In the genomic region with DNA sequence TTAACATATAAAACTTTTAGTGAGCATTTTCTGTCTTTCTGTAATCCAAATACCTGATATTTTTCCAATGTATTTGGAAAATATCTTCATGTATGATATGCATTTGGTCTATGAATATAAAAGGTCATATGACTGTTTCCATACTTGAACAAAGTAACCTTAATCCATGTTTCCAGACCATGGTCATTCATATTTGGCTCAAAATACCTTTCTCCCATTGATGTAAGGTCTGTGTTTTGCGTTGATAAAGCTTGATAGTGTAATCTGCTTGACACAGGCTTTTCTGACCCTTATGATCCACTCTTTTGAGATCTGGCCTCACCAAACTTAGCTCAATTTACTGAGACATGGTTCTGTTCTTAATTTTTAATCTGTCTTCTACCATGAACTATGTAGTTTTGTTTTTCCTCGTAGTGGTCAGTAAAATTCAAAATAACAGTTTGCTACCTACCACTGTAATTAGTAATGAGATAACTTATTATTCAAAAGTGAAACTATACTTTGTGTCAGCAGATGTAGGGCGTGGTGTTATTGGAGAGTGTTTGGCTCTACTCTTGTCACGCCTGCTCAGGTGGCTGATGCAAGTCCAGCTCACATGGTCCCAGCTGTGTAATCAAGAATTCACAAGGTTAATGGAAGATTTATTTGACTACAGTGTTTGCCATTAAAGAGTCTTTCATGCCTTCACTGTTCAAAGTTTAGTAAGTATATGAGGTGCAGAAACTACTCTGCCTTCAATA, we compare ENCODE assay signal across 14 mouse cellular contexts. TPM values are rescaled to one million over a fixed set of nuclear protein-coding genes. Genes with fewer than 3 reads are reported as not detected.
DNase-seq lines count a peak whose midpoint lies in the region; ATAC-seq lines count a peak whose summit lies in the region.
"Had no signal": no experiment of that assay in that cellular context is flagged by ENCODE, and none has a peak within 500 bp of the region (broad histone marks: within the 10 kb centered on the region; RNA-seq: fewer than 3 reads in every experiment).

No protein-coding gene starts in this region.

- H3K27me3 ChIP-seq in heart, embryonic 11.5 days (ENCODE audit: control insufficient read depth, insufficient read depth, low read length) = no peaks in the 10 kb centered on the region
- H3K27me3 ChIP-seq in liver, embryonic 13.5 days = no peaks in the 10 kb centered on the region
- H3K27me3 ChIP-seq: heart, embryonic 15.5 days; hindbrain, embryonic 15.5 days; midbrain, embryonic 12.5 days; neural tube, embryonic 12.5 days had no signal

- no peak for DNase-seq in heart, postnatal 14 days
- peak; percentile 19 to 58 for DNase-seq in spleen, postnatal 36 days (ENCODE audit: low spot score in 2 of 2)
- DNase-seq in spleen, postnatal 14 days (ENCODE audit: low spot score in 2 of 2) = no peak
- peak; percentile 58 for DNase-seq in liver, embryonic 13.5 days
- DNase-seq in left cerebral cortex, postnatal 14 days (ENCODE audit: low spot score in 2 of 2) = no peak
- DNase-seq in left cerebral cortex, postnatal 4 days = no peak
- DNase-seq: retina, postnatal 1 day; thymus, postnatal 14 days had no signal

- ATAC-seq in heart, embryonic 11.5 days (replicated peaks; ENCODE audit: insufficient number of reproducible peaks, low FRiP score, low TSS enrichment) = peak; percentile 79
- ATAC-seq in liver, embryonic 13.5 days (ENCODE audit: low read depth) = peak; percentile 90
- no peak for ATAC-seq in activated CD4-positive, CD25-positive, alpha-beta regulatory T cell, adult 4 months

- no peaks in the 10 kb centered on the region for H3K36me3 ChIP-seq in heart, embryonic 11.5 days (ENCODE audit: control insufficient read depth, insufficient read depth, low read length)
- H3K36me3 ChIP-seq in liver, embryonic 13.5 days = 0 out of 2 replicates have a peak, but pooled peaks cover 3% of the 10 kb centered on the region
- H3K36me3 ChIP-seq: heart, embryonic 15.5 days; hindbrain, embryonic 15.5 days; midbrain, embryonic 12.5 days had no signal

- 76% methylated on average over 4 of the region's 4 CpGs for WGBS in heart, embryonic 11.5 days (ENCODE audit: insufficient replicate concordance)
- 27% methylated on average over 4 of the region's 4 CpGs for WGBS in liver, embryonic 13.5 days (ENCODE audit: insufficient replicate concordance)

- H3K9ac ChIP-seq in heart, embryonic 11.5 days (ENCODE audit: low read depth, low read length) = no peak overlapping the region
- H3K9ac ChIP-seq in liver, embryonic 13.5 days = peak overlapping the region; percentile 61
- H3K9ac ChIP-seq: heart, embryonic 15.5 days; hindbrain, embryonic 15.5 days; midbrain, embryonic 12.5 days; neural tube, embryonic 12.5 days had no signal

- intact Hi-C loops in heart, postnatal 14 days (cut with DNase I) = no loop called here
- intact Hi-C loops in left cerebral cortex, postnatal 14 days (cut with DNase I) = no loop called here
- intact Hi-C loops in left cerebral cortex, postnatal 4 days (cut with DNase I) = no loop called here

- no peaks in the 10 kb centered on the region for H3K9me3 ChIP-seq in heart, embryonic 11.5 days (replicated peaks; ENCODE audit: control insufficient read depth, low read length)
- no peaks in the 10 kb centered on the region for H3K9me3 ChIP-seq in liver, embryonic 13.5 days (replicated peaks)
- H3K9me3 ChIP-seq: heart, embryonic 15.5 days; hindbrain, embryonic 15.5 days; midbrain, embryonic 12.5 days; neural tube, embryonic 12.5 days had no signal

- H3K4me2 ChIP-seq in heart, embryonic 11.5 days = no peak overlapping the region
- peak overlapping the region; percentile 34 for H3K4me2 ChIP-seq in liver, embryonic 13.5 days
- H3K4me2 ChIP-seq: heart, embryonic 15.5 days; hindbrain, embryonic 15.5 days; midbrain, embryonic 12.5 days; neural tube, embryonic 12.5 days had no signal

- no peak overlapping the region for H3K4me3 ChIP-seq in heart, embryonic 11.5 days (ENCODE audit: low read depth, low read length)
- H3K4me3 ChIP-seq in liver, embryonic 13.5 days (replicated peaks) = no peak overlapping the region
- H3K4me3 ChIP-seq: heart, embryonic 15.5 days; hindbrain, embryonic 15.5 days; midbrain, embryonic 12.5 days; neural tube, embryonic 12.5 days had no signal

- no peaks in the 10 kb centered on the region for H3K4me1 ChIP-seq in heart, embryonic 11.5 days (ENCODE audit: control insufficient read depth, insufficient read depth, low read length)
- peaks cover 56% of the 10 kb centered on the region for H3K4me1 ChIP-seq in liver, embryonic 13.5 days (replicated peaks)
- H3K4me1 ChIP-seq: heart, embryonic 15.5 days; hindbrain, embryonic 15.5 days; midbrain, embryonic 12.5 days; neural tube, embryonic 12.5 days had no signal

- no peak overlapping the region for H3K27ac ChIP-seq in heart, embryonic 11.5 days (ENCODE audit: low read depth, low read length)
- peak overlapping the region; percentile 90 for H3K27ac ChIP-seq in liver, embryonic 13.5 days
- H3K27ac ChIP-seq: heart, embryonic 15.5 days; hindbrain, embryonic 15.5 days; midbrain, embryonic 12.5 days; neural tube, embryonic 12.5 days had no signal

RNA-seq across cellular contexts. Expression of a gene that starts 15.2 kb away (rescaled TPM):
- 16.7 and 17.2 TPM in 2 replicates for polyA plus RNA-seq in heart, embryonic 11.5 days (2014; fragmentation: Nextera tagmentation; extraction: Ambion mirVana)
- total RNA-seq in heart, postnatal 14 days (2021) = 10 to 100 TPM; 17.9 to 21.6 TPM
- polyA plus RNA-seq in liver, embryonic 13.5 days (2015; fragmentation: Nextera tagmentation; extraction: Ambion mirVana) = 72.1 and 90.4 TPM in 2 replicates
- 10 to 100 TPM; 10.1 to 11.1 TPM for polyA plus RNA-seq in activated CD4-positive, CD25-positive, alpha-beta regulatory T cell, adult 4 months (2017; shearing (Covaris generic))
- total RNA-seq in left cerebral cortex, postnatal 14 days (2021) = 10 to 100 TPM; 15.5 to 16.5 TPM
- 10 to 100 TPM; 17.3 to 17.9 TPM for total RNA-seq in left cerebral cortex, postnatal 4 days (2021)

RNA-seq across cellular contexts. Expression of a gene that starts 47.2 kb away (rescaled TPM):
- polyA plus RNA-seq in heart, embryonic 11.5 days (2014; fragmentation: Nextera tagmentation; extraction: Ambion mirVana) = 12.6 TPM in 2 replicates
- total RNA-seq in heart, postnatal 14 days (2021) = 10 to 100 TPM; 36.4 to 42.0 TPM
- polyA plus RNA-seq in liver, embryonic 13.5 days (2015; fragmentation: Nextera tagmentation; extraction: Ambion mirVana) = 5.6 and 6.2 TPM in 2 replicates
- 10 to 100 TPM; 12.1 to 15.3 TPM for polyA plus RNA-seq in activated CD4-positive, CD25-positive, alpha-beta regulatory T cell, adult 4 months (2017; shearing (Covaris generic))
- 10 to 100 TPM; 56.4 to 56.7 TPM for total RNA-seq in left cerebral cortex, postnatal 14 days (2021)
- 10 to 100 TPM; 38.4 to 44.2 TPM for total RNA-seq in left cerebral cortex, postnatal 4 days (2021)

Comparison
In these comparisons a context has a peak if more than half of its experiments do, and no peak if none do; other contexts are left out.
1. DNase-seq: peak in spleen, postnatal 36 days (2 of 2) and liver, embryonic 13.5 days (single experiment); none in heart, postnatal 14 days (0 of 2), spleen, postnatal 14 days (0 of 2), left cerebral cortex, postnatal 14 days (0 of 2) and left cerebral cortex, postnatal 4 days (single experiment).